Mouse (Mus musculus) intestine, postnatal 0 days (tissue): ENCODE results near the gene Psme4. TPM values are rescaled to one million over a fixed set of nuclear protein-coding genes. Genes with fewer than 3 reads are reported as not detected.

Experiments used
- ATAC-seq: fragments of 200-750 bp; cut with Nextera tagmentation; 2 replicates; pipeline ENCODE4 v1.8.0; 2017; ENCODE audit warnings: mild to moderate bottlenecking, moderate TSS enrichment, moderate library complexity
- H3K27ac ChIP-seq: fragments of 300-500 bp; sonication (generic); 2 replicates; pipeline ENCODE4 v1.5.1; 2014; ENCODE audit warnings: mild to moderate bottlenecking, low read depth, low read length, moderate library complexity
- H3K27me3 ChIP-seq: fragments of 300-500 bp; sonication (generic); replicated peaks from 2 replicates; pipeline ENCODE4 v1.6.1; 2014; ENCODE audit warnings: low read length, mixed read lengths; ENCODE audit not compliant: control insufficient read depth, insufficient read depth
- H3K36me3 ChIP-seq: fragments of 300-500 bp; sonication (generic); 2 replicates; pipeline ENCODE4 v1.6.1; 2014; ENCODE audit warnings: mild to moderate bottlenecking, moderate library complexity; ENCODE audit not compliant: control insufficient read depth, insufficient read depth
- H3K4me1 ChIP-seq: fragments of 300-500 bp; sonication (generic); replicated peaks from 2 replicates; pipeline ENCODE4 v1.6.1; 2014; ENCODE audit warnings: antibody characterized with exemption, low read length, mixed read lengths; ENCODE audit not compliant: control insufficient read depth, insufficient read depth
- H3K4me2 ChIP-seq: fragments of 300-500 bp; sonication (generic); replicated peaks from 2 replicates; pipeline ENCODE4 v1.6.1; 2014; ENCODE audit warnings: low read depth, mild to moderate bottlenecking, moderate library complexity
- H3K4me3 ChIP-seq: fragments of 300-500 bp; sonication (generic); 2 replicates; pipeline ENCODE4 v1.5.1; 2014; ENCODE audit warnings: low read depth, low read length
- H3K9ac ChIP-seq: fragments of 300-500 bp; sonication (generic); 2 replicates; pipeline ENCODE4 v1.6.1; 2014; ENCODE audit warnings: mild to moderate bottlenecking, low read depth, low read length
- H3K9me3 ChIP-seq: fragments of 300-500 bp; sonication (generic); 2 replicates; pipeline ENCODE4 v1.6.1; 2016; ENCODE audit warnings: mixed run types; ENCODE audit not compliant: control insufficient read depth
- CTCF ChIP-seq: sonication (generic); IDR thresholded peaks from 2 replicates; pipeline ENCODE4 v1.5.1; 2016; ENCODE audit warnings: low read depth, mild to moderate bottlenecking, control low read depth, antibody characterized with exemption, moderate library complexity
- WGBS: fragments of 180-500 bp; shearing (Covaris S2); extraction: QIAGEN DNeasy Blood & Tissue Kit; methylation state at CpG from one replicate; pipeline ENCODE4 v1.1.7; 2014; 5-methylcytosine and 5-hydroxymethylcytosine counted together
- polyA plus RNA-seq: library from polyadenylated mRNA; unstranded; fragments of >200 nt; fragmentation: Nextera tagmentation; extraction: Ambion mirVana; gene quantifications from 2 replicates; pipeline ENCODE4 v1.2.1, GENCODE M21; 2015

Gene Psme4
- polyA plus RNA-seq, 1 experiment from 2014 or later, result 13.5 TPM

DNA sequence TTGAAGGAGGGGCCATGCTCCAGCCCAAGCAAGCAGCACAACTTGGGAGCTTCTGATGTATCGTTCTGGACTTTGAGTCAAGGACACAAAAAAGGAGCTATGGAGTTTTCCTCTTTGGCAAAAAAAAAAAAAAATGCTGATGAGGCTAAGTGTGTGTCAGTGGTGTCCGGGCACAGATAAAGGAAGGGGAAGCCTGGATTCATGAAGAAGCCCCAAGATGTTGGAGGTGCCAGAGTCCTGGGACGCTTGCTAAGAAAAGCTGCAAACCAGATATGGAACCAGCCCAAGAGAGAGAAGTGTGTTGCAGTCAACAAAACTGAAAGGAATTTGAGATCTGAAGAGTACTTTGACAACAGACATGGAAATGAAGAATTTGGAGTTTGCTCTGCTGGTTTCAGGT lies 140.8 kb downstream of the Psme4 start:
- WGBS, result 95% methylated on average over 3 of the region's 3 CpGs
- Histone ChIP-seq H3K9ac (no peak overlapping the region), H3K4me3 (no peak overlapping the region), H3K36me3 (no peaks in the 10 kb centered on the region), H3K4me2 (no peak overlapping the region), H3K27me3 (no peaks in the 10 kb centered on the region), H3K27ac (no peak overlapping the region), H3K9me3 (no peaks in the 10 kb centered on the region), H3K4me1 (no peaks in the 10 kb centered on the region)
- no peak for TF ChIP-seq CTCF
- ATAC-seq, result no peak

- Histone ChIP-seq H3K36me3 (peaks cover 11% of the 10 kb centered on the region), H3K4me1 (no peaks in the 10 kb centered on the region), H3K9me3 (no peaks in the 10 kb centered on the region), H3K27ac (no peak overlapping the region), H3K9ac (no peak overlapping the region), H3K27me3 (no peaks in the 10 kb centered on the region), H3K4me2 (no peak overlapping the region), H3K4me3 (no peak overlapping the region)
- ATAC-seq, result no peak
- TF ChIP-seq CTCF, result no peak
- WGBS, result 79% methylated on average over 1 of the region's 1 CpGs
Observed at GRCm38 (mm10) chr11:30920641-30921040, 149.1 kb downstream of the Psme4 start.

- WGBS, result 98% methylated on average over 3 of the region's 3 CpGs
- no peak overlapping the region for H3K27ac ChIP-seq
- no peak for TF ChIP-seq CTCF
Observed at GRCm38 (mm10) chr11:30923283-30923682, 151.8 kb downstream of the Psme4 start.

GRCm38 (mm10) chr11:30928079-30928478 lies 156.6 kb downstream of the Psme4 start:
- no peak overlapping the region for H3K4me2 ChIP-seq
- H3K9me3 ChIP-seq, result no peaks in the 10 kb centered on the region
- H3K4me1 ChIP-seq, result no peaks in the 10 kb centered on the region
- H3K36me3 ChIP-seq, result peaks cover 23% of the 10 kb centered on the region
- no peak for ATAC-seq
- no peak overlapping the region for H3K27ac ChIP-seq
- no peaks in the 10 kb centered on the region for H3K27me3 ChIP-seq
- no peak overlapping the region for H3K4me3 ChIP-seq
- H3K9ac ChIP-seq, result no peak overlapping the region
- TF ChIP-seq CTCF, result no peak

More at GRCm38 (mm10) chr11:30923283-30923682, 151.8 kb downstream of the Psme4 start:
- Histone ChIP-seq H3K9me3 (no peaks in the 10 kb centered on the region), H3K9ac (no peak overlapping the region), H3K4me2 (no peak overlapping the region), H3K4me3 (no peak overlapping the region), H3K27me3 (no peaks in the 10 kb centered on the region), H3K36me3 (peaks cover 15% of the 10 kb centered on the region), H3K4me1 (no peaks in the 10 kb centered on the region)
- no peak for ATAC-seq

DNA sequence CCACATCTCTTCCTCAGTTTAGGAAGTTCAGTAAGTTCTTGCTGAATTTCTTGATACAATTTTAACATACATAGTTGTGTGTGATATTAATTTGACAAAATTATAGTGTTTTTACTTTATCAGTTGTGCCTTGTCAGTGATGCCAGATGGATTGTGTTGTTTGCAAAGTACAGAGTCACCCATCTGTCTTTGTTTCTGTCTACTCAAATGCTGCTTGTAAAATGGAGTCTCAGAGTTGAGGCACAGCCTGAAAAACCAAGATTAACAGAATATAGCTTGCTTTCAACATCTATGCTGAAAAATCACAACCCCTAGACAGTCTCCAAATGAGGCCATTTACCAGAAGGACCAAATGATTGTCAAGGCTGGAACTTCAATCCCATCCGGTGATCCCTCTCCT lies 157.0 kb downstream of the Psme4 start:
- H3K4me1 ChIP-seq, result no peaks in the 10 kb centered on the region
- H3K9me3 ChIP-seq, result no peaks in the 10 kb centered on the region
- peaks cover 22% of the 10 kb centered on the region for H3K36me3 ChIP-seq
- no peak overlapping the region for H3K4me2 ChIP-seq
- no peak overlapping the region for H3K4me3 ChIP-seq
- ATAC-seq, result no peak
- TF ChIP-seq CTCF, result no peak
- no peak overlapping the region for H3K9ac ChIP-seq
- no peak overlapping the region for H3K27ac ChIP-seq
- WGBS, result 88% methylated on average over 1 of the region's 1 CpGs
- H3K27me3 ChIP-seq, result no peaks in the 10 kb centered on the region

Other genes starting within 250 kb of the Psme4 start
- gene Acyp2, start 122.1 kb upstream of the Psme4 start, polyA plus RNA-seq, result 15.5 and 17.3 TPM in 2 replicates
- 0.14 and 0.23 TPM in 2 replicates for gene Gpr75, start 113.6 kb downstream of the Psme4 start, polyA plus RNA-seq
- gene Asb3, start 113.7 kb downstream of the Psme4 start, polyA plus RNA-seq, result 11.1 and 11.3 TPM in 2 replicates
- gene Erlec1, start 182.6 kb downstream of the Psme4 start, polyA plus RNA-seq, result 12.7 and 13.2 TPM in 2 replicates
- gene Chac2, start 214.6 kb downstream of the Psme4 start, polyA plus RNA-seq, result 12.0 and 13.0 TPM in 2 replicates